Mouse (Mus musculus): ENCODE results near the gene Gm20696.

Gm20696 gene

GRCm38 (mm10) chr6:99621167-99621566 lies 45.4 kb downstream of the Gm20696 start:
- DNase-seq, result no peak

- no peak for DNase-seq
These were observed 46.1 kb downstream of the Gm20696 start for GRCm38 (mm10) chr6:99620471-99620870.

GRCm38 (mm10) chr6:99619964-99620363 lies 46.6 kb downstream of the Gm20696 start:
- DNase-seq, result no peak

DNA sequence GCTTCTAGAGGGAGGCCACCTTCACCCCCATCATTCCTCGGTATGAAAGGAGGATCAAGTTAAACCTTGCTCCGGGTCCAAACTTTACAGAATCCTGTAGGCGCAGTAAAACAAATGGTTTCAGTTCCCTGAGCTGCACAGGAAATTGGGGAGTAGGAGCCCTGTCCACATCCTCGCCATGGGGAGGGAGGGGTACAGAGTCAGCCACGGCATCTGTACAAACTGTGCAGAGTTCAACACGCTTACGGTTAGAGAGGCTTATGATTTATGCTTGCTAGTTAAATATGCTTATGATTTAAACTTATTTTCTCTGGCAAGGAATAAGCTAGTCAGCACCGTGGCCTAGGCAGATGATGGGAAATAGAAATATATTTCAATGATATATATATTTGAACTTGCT lies 47.1 kb downstream of the Gm20696 start:
- peak; percentile 17 to 31 for DNase-seq

GRCm38 (mm10) chr6:99617867-99618266 lies 48.7 kb downstream of the Gm20696 start:
- DNase-seq, result no peak

- no peak for DNase-seq
These were observed 49.2 kb downstream of the Gm20696 start for GRCm38 (mm10) chr6:99617415-99617814.

- peak; percentile 42 to 49 for DNase-seq
These were observed 51.3 kb downstream of the Gm20696 start for GRCm38 (mm10) chr6:99615272-99615751.

DNA sequence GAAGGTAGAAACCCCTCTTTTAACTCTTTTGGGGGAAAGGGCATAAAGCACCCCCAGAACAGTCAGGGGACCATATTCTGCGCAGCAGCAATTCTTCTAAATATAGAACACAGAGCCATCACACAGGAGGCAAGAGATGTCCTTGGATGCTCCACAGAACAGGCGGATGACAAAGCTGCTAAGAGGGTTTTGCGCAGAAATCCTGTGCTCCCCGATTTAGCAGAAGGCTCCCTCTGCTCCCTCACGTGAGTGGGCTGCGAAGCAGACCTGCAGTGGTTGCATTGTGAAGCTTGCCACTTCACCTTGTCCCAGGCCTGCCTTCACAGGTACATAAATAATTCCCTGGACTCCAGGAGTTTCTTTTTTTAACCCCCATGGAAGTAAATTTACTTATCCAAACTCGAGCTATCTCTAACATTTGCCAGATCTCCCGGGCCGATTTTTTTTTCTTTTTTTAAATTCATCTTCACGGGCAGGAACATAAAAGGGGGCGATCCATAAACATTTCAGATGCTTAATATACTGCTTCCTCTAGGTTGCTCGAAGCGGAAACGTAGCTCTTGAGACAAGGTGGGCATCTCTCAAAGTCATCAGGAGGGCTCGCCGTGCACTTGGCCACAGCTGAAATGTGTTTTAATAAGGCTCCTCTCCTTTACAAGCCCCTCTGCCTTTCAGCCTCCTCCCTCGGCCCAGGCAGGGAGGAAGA lies 51.9 kb downstream of the Gm20696 start:
- DNase-seq, result no peak

- DNase-seq, result peak in 1 of 2 experiments; percentile 30
These were observed 54.7 kb downstream of the Gm20696 start for GRCm38 (mm10) chr6:99611866-99612265.

GRCm38 (mm10) chr6:99610454-99611427 lies 55.9 kb downstream of the Gm20696 start:
- DNase-seq, result peak; percentile 29 to 47

DNA sequence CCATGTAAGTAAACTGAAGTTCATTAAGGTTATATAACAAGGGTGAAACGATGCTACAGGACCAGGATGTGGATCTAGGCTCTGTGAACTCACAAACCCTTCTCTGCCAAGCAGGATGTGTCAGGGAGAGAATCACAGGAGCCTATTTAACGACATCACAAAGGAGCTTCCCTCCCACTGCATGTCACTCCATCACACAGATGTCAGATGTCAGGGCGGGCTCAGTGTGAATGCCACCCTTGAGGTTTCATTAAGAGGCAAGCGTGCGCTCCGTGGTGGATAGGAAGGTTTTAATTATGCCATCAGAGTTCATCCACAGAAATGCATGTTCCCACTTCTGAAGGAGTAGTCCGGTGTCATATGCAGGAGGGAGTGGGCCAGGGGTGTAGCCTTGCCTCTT lies 60.5 kb downstream of the Gm20696 start:
- no peak for DNase-seq

DNA sequence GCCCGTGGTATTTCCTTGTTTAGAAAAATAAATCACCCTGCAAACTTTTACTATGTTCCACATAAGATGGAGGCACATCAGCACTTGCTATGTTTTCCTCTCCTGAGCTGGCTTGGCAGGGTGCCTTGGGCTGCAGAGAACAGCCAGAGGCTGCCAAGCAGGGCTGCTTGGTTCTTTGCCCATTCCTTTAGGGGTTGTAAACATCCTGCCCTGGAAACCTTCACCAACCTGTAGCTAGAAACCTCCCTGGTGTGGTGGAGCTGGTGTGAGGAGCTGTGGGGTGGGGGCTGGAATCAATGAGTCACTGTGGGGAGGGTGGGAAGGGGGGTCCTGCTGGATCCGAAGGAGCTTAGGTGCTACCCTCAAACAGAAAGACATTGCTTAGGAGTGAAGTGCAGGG lies 61.8 kb downstream of the Gm20696 start:
- peak; percentile 23 to 46 for DNase-seq

- no peak for DNase-seq
These were observed 64.2 kb downstream of the Gm20696 start for GRCm38 (mm10) chr6:99602434-99602833.

DNA sequence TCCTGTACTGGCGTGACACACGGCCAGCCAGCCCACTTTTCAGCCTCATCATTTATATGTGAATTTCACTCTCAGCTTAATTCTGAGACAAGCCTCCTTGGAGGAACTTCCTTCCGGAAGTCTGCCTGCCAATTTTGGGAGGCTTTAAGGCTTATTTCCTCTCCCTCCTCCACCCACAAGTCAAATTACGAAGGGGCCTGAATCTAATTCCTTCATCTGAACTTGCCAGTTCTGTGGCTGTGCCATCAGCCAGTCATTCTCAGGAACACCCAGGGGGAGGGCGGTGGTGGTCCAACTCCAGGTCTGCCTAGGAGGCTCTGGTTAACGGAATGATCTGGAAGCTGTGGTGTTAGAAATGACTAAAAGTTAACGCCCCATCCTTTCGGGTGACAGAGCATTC lies 65.7 kb downstream of the Gm20696 start:
- peak in 1 of 2 experiments; percentile 21 for DNase-seq

DNA sequence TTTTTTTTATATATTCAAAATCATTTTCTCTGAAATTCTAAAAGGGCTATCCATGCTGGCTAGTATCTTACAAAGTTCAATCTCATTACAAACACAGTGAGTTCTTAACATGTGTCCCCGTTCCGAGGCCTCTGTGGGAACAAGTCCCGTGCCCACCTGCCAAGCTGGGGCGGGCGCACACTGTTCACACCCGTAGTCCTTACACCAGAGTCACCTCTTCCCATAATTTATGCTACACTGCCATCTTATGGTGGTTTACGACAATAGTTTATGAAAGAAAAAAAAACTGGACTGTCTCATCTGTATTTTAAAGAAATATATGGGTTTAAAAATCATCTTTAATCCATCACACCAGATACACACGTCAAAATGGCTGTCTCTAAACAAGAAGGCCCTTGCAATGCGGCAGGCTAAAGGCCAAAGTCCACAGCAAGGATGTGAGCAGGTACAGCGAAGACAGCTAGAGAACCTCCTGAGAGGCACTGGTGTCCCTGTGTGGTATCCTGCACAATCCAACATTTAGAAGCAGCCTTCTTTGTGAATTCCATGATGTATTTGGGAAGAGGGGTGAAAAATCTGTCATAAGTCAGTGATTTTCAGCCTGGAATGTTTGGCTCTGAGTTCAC lies 66.3 kb downstream of the Gm20696 start:
- DNase-seq, result peak; percentile 34 to 40

DNA sequence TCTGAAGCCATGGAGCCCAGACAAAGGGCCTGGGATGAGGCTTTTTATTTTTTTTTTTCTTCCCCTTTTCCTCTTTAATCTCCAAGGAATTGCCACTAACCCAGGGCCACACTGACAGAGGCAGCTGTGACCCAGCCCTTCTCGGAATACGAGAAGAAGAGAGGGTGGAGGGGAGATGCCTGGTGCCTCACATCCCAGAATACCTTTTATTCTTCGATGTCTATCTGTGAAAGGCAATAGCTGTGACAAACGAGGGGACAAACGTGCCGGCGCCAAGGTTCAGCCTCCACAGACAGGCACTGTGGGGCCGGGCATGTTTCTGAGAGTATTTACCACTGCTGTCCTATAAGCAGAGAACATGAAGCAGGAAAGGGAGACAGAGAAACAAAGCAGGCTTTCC lies 66.9 kb downstream of the Gm20696 start:
- DNase-seq, result no peak

DNA sequence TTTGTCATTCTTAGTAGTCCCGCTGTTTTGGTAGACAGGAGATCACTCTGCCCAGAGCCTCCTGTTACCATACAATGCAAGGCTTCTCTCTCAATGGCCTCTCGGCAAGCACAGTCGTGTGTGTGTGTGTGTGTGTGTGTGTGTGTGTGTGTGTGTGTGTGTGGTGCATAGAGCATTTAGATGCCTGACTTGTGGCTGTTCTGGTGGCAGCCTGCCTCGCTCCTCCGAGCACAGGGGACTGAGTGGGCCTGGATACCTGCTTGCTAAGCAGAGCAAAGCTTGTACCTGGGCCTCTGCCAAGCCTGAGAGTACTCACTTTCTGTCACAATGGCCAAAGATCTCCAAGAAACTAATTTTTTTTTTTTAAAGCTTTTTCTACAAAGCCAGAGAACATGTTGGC lies 67.4 kb downstream of the Gm20696 start:
- peak; percentile 27 to 67 for DNase-seq

DNA sequence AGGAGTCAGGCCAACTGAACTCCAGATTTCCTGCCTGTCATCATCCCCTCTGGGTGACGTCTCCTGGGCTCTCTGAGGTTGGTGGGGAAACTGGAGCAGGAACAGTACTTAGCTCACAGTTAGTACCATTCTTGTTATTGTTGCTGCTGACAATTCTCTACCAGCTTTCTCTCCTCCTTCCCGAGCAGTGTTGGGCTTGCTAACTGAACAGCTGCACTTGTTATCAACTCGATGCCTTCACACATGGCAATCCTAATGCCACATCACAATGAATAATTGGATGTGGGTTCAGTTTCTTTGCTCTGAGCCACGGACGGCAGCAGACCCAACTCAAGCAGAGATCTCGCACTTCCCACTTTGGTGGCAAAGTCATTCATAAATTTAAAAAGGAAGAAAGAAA lies 89.6 kb downstream of the Gm20696 start:
- no peak for DNase-seq

- DNase-seq, result no peak
These were observed 91.0 kb downstream of the Gm20696 start for GRCm38 (mm10) chr6:99575633-99576032.

GRCm38 (mm10) chr6:99573343-99573742 lies 93.3 kb downstream of the Gm20696 start:
- no peak for DNase-seq

DNA sequence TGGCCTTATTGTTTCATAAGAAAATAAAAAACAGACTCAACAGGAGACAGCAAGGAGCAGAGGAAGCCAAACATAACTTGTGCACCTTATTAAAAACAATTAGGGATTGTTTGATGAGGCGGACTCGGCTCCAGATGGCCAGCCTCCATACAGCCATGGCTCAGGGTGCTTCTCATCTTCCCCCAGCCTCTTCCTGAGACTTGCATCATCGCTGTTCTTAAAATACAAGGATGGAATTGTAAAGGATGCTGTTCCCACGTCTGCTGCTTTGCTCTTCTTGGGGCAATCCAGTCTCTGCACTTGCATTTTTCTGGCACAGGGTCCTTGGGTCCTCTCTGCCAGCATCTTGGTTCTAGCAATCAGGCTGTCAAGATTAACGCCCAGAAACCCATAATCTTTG lies 94.5 kb downstream of the Gm20696 start:
- no peak for DNase-seq

- no peak for DNase-seq
These were observed 99.7 kb downstream of the Gm20696 start for GRCm38 (mm10) chr6:99566921-99567320.

GRCm38 (mm10) chr6:99564766-99565165 lies 101.8 kb downstream of the Gm20696 start:
- no peak for DNase-seq
